Mouse (Mus musculus) A20 (cell line): ENCODE measurements around the gene Mettl23.
"Not testable (repeated sequence)": the region's sequence is repeated elsewhere in the genome, so short reads cannot be mapped to it uniquely, and the experiment has no call there.

Experiments
- DNase-seq: peaks from one replicate; pipeline ENCODE4 v3.0.0-alpha.2; 2011; ENCODE audit warnings: low read depth, low spot score

Gene Mettl23

GRCm38 (mm10) chr11:116818722-116819121, 24.4 kb upstream of the Mettl23 start:
- DNase-seq: no peak

- no peak for DNase-seq
Measured at GRCm38 (mm10) chr11:116819932-116820593, 23.0 kb upstream of the Mettl23 start.

- no peak for DNase-seq
Measured at GRCm38 (mm10) chr11:116821057-116821940, 21.8 kb upstream of the Mettl23 start.

DNA sequence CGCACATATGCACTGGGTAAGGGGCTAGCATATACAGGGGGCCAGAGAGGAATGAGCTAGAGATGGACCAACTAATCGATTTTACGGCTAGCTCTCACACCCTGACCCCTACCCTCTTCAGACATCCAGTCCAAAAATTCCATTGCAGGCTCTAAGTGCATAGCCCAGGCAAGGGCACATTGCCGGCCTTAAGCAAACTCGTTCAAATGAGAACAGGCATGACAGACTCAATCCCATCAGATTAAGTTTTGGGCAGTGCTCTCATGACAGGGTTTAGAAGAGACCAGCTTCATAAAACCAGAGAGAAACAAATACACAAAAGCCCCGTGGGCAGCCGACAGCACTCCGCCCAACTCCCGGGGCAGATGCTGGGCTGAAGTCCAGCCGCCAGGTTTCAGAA, 20.9 kb upstream of the Mettl23 start:
- no peak for DNase-seq

DNA sequence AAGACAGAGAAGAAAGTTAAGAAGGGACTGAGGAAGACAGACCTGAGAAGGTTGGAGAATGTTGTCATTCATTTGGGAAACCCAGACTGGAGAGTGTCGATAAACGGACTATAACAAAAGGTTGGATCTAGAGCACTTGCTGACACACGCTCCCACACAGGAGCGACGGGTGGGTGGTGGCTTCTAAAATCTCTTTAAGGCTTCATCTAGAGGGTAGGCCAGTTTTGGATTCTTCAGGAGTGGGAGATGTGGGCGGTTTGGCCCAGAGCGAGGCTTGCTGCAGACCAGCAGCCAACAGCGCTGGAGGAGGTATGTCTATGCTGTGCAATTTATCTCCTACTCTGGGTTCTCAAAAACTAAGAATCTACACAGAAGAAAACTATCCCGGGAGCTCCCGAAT, 20.5 kb upstream of the Mettl23 start:
- DNase-seq: no peak

- DNase-seq: no peak
Measured at GRCm38 (mm10) chr11:116823255-116823654, 19.8 kb upstream of the Mettl23 start.

GRCm38 (mm10) chr11:116823885-116824284, 19.2 kb upstream of the Mettl23 start:
- not testable (repeated sequence) for DNase-seq

DNA sequence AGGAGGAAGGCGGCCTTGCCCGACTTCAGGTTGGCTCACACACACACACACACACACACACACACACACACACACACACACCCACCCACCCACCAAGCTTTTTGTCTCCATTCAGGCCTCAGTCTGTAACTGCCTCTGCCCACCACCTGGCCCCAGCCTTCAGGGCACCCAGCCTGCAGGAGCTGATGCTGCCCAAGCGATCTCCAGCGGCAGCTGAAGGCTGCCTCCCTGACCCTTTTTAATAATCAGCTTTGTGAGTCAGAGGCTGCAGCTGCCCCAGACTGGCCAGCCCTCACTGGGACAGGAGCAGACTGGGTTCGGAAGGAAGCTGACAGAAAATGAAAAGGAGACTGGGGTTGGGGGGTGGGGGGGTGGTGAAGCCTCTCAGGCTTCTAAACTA, 17.8 kb upstream of the Mettl23 start:
- DNase-seq: no peak

- no peak for DNase-seq
Measured at GRCm38 (mm10) chr11:116826550-116827504, 16.3 kb upstream of the Mettl23 start.

DNA sequence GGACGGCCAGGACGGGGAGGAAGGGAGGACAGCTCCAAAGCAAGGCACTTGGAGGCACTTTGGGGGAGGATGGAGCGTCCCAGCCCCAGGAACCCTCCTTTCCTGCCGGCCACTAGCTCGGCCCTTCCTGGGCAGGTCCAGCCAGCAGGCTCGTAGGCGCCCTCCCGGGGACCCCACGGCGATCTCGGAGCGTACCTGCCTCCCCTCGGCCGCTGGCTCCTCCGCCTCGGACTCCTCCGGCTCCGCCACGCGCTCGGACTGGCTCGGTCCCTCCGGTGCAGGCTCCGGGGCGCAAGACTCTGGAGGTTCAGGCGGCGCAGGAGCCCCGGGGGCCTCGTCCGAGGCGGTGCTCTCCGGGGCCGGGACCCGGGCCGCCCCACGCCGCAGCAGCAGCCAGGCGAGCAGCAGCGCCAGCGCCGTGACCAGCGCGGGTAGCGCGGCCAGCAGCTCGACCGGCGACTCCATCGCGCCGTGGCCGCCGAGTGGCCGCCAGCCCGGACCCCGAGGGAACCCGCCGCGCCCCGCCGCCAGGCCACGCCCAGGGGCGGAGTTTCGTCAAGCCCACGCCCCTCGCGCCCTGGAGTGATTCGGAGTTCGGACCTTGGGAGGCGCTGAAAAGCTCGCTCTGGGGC, 15.4 kb upstream of the Mettl23 start, which contains the start of gene Mxra7:
Mxra7 (minus strand) TSS at position 513 of the 632 bp plus-strand sequence.
- DNase-seq: no peak

- no peak for DNase-seq
Measured at GRCm38 (mm10) chr11:116832172-116832685, 10.8 kb upstream of the Mettl23 start.

DNA sequence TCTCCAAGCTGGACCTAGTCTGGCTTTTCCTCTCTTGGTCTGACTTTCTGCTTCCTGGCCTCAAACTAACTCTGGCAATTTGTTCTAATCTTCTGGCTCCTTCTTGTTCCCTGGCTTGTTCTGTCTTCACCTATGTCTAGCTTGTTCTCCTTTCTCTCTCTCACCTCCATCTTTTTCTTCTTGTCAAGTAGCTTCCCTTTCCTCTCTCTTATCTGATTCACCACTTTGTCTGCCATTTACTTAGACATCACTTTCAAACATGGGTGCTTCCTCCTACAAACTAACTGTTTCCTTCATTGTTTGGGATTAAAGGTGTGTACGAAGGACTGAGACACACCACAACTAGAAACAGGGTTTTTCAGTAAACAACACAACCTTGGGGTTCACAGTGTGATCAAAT, 8.1 kb upstream of the Mettl23 start:
- no peak for DNase-seq

DNA sequence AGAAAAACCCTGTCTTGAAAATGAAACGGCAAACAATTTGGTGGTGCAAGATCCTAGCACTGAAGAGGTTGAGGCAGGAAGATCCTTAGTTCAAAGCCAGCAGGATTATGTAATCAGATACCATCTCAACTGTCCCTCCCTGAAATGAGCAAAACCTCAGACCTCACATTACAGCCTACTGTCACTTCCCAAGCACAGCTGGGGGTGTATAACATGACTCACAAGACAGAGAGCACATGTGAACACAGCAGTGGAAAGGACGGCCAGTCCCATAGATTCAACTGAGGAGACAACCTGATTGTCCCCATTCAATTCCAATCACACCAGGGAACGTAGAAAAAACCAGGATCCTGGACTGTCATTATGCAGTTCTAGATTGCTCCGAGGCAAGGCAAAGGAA, 6.8 kb upstream of the Mettl23 start:
- DNase-seq: no peak

DNA sequence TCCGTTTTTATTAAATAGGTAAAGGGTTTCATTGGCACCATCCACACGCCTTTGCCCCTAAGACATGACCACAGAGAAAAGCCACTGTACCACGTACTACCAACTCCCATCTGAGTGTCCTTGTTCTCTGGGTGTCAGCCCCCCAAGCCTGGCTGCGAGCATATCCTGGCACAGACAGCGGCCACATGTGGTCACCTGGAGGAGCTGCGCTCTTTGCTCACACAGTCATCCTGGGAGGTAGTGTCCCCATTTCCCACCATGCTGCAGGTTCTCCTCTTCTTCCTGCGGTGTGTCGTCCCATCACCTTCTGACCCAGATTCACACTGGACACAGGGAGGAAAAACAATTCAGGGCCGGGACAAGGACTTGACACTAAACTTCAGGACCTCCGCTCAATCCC, 5.6 kb upstream of the Mettl23 start:
- DNase-seq: no peak

GRCm38 (mm10) chr11:116838936-116839335, 4.1 kb upstream of the Mettl23 start:
- no peak for DNase-seq

- DNase-seq: no peak
Measured at GRCm38 (mm10) chr11:116839601-116840000, 3.5 kb upstream of the Mettl23 start.

DNA sequence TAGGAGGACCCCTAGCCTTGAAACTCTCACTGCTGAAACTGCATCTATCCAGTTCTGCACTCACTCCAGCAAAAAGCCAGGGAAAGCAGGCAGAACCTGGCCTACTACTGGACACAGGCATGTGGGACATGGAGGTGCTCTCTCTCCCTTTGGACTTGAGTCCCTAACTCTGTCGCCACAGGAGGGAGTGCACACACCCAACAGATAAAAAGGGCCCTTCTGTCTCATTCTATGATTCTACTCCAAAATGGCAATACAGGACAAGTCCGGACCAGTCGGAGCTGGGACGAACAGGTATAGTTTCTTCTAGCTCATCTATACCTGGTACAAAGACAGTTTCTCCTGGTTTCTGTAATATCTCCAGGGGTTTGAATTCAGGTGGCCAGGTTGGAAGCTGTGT, 2.3 kb upstream of the Mettl23 start:
- DNase-seq: no peak

DNA sequence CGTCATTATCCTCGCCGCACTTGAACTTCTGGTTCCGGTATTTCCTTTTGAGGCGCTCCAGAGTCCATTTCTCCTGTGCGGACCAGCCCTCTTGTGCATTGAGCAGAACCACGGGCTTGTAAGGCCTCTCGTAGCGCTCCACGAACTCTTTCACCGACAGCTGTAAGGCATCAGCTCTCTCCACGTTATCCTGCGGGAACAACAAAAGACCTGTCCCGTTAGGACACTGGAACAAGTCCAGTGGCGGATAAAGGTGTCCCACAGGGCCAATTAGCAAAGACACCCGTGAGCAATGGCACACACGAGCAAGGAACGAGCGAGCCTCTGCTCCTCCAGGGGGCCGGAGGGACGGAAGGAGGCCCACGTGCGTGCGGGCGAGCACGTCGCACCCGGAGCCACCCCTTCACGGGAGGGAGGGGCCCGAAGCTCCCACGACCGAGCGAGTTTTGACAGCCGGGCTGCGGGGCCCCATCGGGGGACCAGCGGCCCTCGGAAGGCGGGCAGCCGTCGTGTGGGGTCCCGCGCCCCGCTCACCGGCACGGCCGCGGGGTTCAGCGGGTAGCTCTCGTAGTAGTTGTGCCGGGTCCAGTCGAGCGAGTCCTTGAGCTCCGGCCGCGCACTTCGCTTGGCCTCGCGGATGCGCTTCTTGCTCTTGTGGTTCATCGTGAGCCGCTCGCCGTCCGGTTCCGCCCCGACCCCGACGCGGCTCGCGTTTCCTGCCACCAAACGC, 382 bp upstream of the Mettl23 start:
- DNase-seq: peak; percentile 84

DNA sequence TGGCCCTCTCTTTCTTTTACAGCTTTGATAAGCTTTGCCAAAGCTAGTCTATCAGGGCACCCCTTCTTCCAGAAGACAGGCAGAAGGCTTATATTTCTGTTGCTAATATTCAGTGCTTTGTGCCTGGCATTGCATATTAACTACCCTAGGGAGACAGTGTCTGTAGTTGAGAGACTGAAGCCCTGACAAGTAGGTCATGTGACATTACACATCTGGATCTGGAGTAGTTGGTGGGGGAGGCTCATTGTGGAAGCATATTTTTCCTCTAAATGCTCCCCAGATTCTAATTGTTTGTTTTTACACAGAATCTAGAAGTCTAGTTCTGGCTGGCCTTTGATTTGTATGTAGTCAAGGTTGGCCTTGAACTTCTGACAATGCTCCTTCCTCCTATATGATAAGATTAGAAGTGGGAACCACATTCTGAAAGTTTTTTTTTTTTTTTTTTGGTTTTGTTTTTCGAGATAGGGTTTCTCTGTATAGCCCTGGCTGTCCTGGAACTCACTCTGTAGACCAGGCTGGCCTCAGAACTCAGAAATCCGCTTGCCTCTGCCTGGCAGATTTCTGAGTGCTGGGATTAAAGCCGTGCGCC, 3.6 kb downstream of the Mettl23 start:
- DNase-seq: peak; percentile 29
